Mouse (Mus musculus): ENCODE results near the gene Ccdc189.
"Not testable (repeated sequence)": the region's sequence is repeated elsewhere in the genome, so short reads cannot be mapped to it uniquely, and the experiment has no call there.

Gene Ccdc189

DNA sequence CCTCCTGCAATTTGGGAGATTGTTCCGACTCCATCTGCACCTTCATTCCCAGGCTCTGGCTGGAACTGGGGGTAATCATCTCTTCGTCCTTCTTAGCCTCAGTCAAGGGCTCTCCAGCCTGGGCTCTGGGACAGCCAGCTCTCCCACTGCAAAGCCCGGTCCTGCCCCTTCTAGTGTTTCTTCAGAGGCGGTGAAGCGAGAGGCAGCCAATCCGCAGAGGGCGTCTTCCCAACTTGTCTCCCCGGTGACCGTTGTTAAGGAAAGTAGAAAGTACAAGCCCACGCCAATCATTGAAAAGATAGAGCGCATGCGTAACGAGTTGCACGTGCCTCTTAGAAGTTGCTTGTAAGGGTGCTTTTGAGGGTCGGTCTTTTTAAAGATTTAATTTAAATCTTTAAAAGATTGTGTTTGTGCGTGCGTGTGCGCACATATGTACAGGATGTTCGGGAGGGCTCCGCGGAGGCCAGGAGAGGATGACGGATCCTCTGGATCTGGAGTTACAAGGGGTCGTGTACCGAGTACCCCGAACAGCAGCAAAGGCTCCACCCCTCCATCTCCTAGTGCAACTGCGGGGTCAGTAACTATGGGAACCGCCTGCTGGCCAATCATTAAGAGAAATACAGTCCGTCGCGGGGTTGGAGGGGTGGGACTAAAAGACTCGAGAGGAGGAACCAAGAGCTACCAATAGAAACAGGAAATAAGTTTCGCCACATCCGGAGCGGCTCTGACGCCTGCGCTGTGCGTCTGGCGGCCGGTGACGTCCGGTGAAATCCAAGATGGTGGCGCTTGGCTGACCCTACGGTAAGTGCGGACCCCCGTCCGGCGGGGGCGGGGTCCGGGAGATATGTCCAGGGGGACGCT is at the start of gene Ccdc189, which contains the start of gene Rnf40:
Gene Ccdc189 (minus strand): TSS at position 585 of the 861 bp plus-strand sequence.
Gene Rnf40 (plus strand): TSS at position 757 of the 861 bp plus-strand sequence.
- peak; percentile 92 for DNase-seq

DNA sequence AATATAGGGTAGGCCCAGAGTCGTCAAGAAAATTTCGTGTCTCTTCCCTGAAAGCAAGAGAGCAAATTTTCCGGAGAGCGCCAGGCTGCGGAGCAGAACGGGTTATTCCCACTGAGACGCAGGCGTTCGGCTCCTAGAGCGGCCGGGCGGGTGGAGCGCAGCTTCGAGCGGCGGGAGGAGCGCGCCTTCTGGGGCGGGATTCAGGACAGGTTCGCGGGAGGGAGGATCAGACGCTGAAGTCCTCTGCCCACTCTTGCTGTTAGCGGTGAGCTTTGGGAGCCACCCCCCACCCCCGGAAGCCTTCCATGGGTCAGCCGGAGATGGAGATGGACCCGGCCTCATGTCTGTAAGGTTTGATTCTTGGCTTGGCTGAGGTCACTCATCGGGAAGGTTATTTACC is 48.6 kb upstream of the Ccdc189 start:
- peak; percentile 83 for DNase-seq

DNA sequence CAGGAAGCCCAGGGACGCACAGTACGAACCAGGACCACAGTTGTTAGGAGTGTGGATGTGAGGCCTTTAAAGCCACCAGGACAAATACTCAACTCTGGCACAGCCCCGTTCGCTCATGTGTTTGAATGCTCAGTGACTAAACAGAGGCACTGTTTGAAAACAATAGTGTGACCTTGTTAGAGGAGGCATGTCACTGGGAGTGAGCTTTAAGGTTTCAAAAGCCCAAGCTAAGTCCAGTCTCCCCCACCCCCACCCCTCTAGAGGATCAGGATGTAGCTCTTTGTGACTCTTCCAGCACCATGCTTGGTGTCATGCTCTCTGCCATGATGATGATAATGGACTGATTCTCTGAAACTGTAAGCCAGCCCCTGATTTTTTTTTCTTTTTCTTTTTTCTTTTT is 43.0 kb upstream of the Ccdc189 start:
- no peak for DNase-seq

DNA sequence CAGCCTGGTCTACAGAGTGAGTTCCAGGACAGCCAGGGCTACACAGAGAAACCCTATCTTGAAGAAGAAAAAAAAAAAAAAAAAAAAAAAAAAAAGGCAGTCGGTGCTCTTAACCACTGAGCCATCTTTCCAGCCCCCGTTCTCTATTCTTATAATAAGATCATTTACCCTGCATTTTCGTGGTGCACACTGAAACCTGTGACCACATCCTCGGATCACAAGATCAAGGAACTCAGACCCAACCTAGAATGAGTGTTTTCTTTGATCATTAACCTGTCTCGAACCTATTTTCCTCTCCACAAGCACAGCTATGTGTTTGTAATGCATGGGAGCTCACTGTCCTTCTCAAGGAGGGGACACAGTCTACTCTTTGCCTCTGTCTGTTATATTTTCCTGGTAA is 40.3 kb upstream of the Ccdc189 start:
- DNase-seq = no peak

DNA sequence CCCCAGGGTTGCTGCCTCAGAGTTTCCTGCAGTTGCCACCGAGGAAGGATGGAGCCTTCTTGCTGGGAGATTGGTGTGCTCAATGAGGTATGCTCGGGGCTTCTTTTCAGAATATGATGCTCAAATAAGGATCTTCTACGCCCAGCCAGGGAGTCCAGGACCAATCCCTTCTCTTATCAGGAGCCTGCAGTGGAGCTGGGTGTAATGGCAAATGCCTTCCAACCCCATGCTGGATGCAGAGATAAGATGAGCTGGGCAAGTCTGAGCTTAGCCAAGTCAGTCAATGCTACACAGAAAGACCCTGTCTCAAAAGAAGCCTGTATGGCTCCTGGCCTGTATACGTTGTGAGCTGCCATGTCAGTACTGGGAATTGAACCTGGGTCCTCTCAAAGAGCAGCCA is 38.1 kb upstream of the Ccdc189 start:
- no peak for DNase-seq

DNA sequence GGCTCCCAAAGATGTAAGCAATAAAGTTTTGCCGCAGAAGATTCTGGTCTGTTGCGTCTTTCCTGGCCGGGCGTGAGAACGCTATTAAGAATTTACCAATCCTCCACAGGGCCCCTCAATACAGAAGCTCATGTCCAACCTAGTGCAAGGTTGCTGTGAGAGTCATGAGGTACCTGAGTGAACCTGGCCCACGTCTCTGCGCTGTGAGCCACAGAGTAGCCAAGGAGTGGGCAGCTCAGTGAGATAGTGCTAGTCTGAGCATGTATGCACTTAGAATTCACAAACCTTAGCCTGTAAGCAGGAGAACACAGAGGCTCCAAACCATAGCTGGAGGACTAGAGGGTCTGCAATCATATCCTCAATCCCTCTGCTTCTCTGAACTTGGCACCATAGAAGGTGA is 37.6 kb upstream of the Ccdc189 start:
- DNase-seq = no peak

DNA sequence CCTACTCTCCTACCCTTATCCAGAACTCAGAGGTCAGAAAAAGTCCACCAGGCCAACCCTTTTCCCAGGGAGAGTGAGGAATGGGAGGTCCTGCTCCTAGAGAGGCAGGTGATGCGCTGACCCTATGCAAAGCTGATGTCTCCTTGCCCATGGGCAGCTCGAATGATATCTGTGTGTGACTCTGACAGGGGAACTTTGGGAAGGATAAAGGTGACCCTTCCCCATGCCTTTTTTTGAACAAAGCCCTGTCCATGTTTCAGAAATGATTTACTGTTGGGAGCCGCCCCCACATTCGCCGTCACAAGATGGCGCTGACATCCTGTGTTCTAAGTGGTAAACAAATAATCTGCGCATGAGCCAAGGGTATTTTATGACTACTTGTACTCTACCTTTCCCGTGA is 30.0 kb upstream of the Ccdc189 start:
- not testable (repeated sequence) for DNase-seq

DNA sequence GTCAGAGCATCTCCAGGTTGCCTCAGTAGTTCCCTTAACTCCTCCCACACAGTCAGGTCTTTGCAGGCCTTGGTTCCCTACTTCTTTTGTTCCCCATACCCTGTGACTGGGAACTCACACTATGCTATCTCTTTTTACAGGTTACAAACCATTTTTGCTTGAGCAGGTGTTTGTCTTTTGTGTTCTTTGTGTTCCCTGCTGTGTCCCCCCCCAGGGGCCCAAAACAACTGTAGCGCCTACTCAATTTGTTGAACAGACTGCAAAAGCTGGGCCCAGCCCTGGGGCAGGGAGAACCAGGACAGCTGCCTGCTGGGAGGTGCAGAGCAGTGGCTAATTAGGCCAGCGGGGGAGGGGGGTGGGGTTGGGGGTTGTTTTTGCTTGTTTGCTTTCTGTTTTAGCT is 29.6 kb upstream of the Ccdc189 start:
- DNase-seq = no peak

DNA sequence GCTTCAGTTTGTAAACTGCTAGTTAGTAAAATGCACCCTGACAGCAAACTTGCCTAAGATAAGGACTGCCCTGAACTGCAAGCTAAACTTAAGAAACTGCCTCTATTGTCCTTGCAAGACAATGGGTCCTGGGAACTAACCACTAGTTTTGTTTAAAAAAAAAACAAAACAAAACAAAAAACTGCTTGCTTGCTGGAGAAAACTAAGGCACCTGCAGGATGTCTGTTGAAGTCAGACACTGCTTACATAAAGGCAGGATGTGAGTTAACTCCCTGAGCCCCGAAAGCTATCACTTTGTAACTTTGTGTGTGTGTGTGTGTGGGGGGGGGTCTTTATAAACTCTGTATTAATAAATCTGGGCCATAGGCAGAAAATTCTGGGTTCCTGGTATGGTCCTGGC is 28.5 kb upstream of the Ccdc189 start:
- no peak for DNase-seq

DNA sequence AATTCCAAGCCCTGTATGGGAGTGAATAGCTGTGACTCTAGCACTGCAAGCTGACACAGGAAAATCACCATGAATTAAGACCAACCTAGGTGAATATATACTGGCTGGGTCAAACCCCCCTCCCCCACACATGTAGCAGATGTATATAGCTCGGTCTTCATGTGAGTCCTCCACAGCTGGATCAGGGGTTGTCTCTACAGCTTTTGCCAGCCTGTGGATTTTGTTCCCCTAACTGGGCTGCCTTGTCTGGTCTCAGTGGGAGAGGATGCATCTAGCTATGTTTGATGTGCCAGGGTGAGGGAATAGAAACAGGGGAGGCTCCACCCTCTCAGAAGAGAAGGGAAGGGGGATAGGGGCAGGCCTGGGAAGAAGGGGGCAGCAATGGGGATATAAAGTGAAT is 27.9 kb upstream of the Ccdc189 start:
- DNase-seq = no peak

DNA sequence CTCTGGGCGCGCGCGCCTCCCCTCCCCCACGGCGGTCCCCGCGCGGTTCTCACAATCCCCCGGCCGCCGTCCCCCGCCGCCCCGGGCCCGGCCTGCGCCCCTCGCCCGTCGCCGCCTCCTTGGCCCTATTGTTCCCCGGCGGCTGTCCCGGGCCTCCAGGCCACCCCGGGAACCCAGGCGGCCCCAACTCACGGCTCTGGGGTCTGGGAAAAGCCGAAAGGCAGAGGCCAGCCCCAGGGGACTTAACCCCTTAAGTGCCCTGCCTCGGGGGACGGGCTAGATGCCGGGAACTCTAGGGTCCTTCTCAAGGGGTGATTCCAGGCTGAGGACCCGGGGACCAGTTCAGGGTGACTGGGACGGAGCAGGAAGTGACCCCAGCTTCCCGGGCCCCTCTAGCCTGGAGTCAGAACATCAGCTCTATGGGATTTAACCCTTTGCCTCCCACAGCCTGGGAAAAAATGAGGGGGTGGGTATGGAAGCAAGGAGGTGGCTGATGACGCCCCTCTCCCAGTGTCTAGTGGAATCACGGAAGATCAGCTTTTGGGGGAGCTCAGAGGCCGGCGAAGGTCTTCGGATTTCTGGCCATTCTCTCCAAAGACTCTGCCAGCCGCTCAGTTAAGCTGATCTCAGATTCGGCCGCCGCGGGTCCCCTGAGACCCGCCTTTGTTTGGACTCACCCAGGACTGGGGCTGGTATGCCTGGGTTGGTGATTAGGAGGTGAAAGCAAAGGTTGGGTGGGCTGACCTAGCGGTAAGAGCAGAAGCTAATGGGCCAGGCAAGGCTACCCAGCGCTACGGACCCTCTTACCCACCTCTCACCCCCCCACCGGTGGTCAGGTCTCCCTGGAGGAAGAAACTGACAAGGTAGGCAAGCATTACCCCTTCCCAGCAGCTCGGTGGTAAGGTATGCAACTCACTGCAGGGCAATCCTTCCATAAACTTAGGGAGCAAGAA is 26.8 kb upstream of the Ccdc189 start, which contains the start of gene Zfp629:
Gene Zfp629 (minus strand): TSS at position 907 of the 953 bp plus-strand sequence.
- peak; percentile 75 for DNase-seq

DNA sequence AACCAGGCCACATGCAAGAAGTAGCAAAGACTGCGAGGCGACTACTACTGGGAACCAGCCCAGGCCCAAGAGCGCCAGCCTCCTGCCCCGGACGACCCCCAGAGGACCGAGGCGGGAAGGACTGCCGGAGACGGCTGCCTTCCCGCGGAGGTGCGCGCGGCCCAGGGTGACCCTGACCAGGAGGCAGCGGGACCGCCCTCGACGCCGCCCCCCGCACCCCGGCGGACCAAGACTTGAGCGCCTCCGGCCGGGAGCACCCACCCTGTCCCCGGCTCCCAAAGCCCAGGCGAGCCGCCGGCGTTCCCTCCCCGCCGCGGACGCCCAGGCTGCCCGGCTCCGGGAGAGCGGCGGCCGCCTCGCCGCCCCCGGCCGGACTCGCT is 26.1 kb upstream of the Ccdc189 start:
- DNase-seq = peak; percentile 44

DNA sequence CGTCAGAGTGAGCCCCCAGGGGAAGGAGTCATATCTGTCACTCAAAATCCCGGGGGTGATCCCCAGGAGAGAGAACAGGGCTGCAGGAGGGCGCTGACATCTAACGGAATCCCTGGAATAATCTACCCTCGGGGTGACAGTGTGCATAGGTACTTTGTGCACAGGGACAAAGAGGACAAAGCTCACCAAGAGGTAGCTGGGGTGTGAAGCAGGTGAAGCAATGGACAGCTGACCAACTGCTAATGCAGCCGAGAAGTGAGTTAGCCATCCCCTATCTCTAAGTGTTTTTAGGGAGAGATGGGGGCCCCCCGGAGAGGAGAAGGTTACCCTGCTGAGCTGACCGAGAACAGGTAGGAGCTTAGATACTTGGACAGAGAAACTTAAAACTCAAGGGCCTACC is 25.7 kb upstream of the Ccdc189 start:
- DNase-seq = no peak

DNA sequence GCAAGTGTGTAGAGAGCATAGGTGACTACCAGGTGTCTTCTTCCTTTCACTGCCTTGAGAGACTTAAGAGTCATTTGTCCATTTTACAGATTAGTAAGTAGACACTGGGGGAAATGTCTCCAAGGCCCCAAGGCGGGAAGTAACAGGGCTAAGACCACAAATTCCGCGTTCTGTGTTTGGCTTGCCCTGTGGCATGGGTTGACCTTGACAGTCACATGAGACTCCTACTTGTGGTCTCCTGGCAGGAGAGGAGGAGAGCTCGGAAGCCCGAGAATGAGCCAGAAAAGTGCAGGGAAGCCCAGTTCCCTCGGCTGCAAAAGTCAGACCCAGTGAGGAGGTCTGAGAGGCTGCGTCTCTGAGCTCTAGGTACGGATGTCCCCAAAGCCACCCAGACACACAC is 25.1 kb upstream of the Ccdc189 start:
- DNase-seq = no peak

DNA sequence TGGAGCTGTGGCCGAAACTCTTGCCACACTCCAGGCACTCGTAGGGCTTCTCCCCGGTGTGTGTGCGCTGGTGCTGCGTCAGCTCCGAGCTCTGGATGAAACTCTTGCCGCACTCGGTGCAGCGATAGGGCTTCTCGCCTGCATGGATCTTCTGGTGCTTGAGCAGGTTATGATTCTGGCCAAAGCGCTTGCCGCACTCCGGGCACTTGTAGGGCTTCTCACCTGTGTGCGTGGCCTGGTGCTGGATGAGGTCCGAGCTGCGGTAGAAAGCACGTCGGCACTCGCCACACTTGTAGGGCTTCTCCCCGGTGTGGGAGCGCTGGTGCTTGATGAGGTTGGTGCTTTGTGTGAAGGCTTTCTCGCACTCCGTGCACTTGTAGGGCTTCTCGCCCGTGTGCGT is 23.2 kb upstream of the Ccdc189 start:
- DNase-seq = no peak

DNA sequence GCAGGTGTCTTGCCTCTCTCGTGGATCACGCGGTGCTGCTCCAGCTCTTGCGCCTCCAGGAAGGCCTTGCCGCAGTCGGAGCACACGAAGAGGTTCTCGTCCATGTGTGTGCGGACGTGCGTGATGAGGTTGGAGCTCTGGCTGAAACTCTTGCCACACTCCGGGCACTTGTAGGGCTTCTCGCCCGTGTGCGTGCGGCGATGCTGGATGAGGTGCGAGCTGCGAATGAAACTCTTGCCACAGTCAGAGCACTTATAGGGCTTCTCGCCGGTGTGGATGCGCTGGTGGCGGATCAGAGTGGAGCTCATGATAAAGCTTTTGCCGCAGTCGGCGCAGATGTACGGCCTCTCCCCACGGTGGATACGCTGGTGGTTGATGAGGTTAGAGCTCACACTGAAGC is 22.6 kb upstream of the Ccdc189 start:
- DNase-seq = no peak

DNA sequence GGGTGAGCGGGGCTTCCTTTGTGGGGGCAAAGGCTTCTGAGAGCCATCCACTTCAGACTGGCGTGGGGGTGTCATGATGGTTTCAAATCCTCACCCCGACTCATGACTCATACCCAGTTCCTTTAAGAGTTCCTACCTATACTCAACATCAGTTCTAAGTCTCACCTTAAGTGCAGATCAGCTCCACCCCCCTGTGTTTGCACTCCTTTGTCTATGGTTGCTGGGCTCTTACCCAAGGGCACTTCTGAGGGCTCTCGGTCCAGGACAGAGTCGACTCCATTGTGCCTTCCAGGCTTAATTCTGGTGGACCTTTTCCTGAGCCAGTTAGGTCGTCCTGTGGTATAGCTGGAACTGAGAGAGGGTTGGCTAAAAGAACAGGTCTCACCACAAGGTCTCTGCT is 18.8 kb upstream of the Ccdc189 start:
- DNase-seq = peak; percentile 46

DNA sequence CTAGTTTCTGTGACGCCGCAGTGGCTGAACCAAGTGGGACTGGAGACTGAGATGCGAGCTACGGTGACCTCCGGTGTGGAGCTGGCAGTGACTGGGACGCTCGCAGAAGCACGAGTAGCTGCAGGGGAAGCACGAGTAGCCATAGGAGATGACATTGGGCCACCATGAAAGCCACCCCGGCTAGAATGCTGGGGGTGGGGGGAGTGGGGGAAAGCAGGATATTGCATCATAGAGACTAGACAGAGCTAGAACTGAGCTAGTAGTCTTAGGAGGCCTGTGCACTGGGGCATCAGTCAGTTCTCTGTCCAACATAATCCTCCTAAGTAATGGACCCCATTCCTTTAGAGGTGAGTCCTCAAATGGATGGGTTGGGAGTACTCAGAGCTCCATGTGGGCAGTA is 15.9 kb upstream of the Ccdc189 start:
- no peak for DNase-seq

DNA sequence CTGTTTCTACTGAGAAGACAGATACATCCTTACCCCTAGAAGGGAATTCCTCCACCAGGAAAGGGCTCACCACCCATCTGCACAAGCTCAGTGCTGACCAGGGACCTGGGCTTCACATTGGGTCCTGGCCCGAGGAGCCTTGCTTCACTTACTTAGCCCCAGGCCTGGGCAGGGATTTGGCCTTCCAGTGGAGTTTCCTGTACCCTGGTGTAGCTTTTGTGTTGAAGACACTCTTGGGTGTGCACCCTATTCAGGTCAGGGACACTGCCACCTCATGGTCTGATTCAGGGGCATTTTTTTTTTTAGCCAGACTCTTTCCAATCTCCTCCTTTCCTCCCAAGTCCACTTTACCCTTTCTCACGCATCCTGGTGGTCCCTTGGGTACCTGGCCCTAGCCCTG is 14.5 kb upstream of the Ccdc189 start:
- DNase-seq = no peak

DNA sequence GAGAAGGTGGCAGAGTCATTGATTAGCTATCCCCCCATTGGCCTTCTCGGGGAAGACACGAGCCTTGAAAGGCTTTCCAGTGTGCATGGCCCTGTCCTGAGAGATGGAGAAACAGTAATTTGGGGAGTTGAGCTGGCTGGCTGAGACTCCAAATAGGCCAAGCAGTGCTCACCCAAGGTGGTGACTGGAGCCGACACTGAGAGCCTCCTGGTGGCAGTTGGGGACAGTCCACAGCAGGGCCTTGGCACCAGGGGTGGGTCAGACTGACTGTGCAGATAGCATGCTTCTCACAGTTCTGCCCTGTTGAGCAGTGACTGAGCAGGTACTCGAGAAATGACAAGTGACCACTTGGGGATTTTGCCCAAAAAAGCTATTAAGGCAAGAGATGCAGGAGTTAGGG is 13.3 kb upstream of the Ccdc189 start:
- no peak for DNase-seq

DNA sequence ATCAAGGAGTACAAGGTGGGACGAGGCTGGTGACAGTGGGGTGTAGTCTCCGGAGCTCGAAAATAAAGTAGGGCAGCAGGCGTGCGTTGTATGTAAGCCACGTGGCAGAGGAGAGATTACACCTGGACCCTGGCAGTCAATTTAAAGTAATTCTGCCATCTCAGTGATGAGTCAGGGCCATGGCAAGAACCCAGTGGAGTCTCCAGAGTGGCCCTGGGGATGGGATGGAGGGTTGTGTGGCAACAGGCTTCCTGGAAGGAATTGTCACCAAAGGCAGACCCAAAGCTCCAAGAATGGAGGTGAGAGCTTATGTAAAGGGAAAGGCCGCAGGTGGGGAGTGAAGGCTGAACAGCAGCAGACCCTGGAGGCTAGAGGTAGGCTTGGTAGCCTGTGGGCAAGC is 12.2 kb upstream of the Ccdc189 start:
- DNase-seq = no peak

DNA sequence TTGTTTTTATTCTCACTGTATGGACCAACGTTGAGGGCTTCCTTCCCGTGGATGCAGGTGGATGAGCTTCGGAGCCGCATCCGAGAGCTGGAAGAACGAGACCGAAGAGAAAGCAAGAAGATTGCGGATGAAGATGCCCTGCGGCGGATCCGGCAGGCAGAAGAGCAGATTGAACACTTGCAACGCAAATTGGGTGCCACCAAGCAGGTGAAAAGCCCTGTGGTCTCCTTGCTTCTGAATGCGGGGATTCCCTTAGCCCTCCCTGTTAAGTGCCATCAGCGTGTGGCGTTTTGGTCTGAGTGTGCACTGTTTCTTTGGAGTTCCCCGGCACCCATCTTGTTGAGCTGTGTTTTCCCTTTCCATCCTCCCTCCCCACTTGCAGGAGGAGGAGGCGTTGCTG is 8.4 kb upstream of the Ccdc189 start:
- no peak for DNase-seq

DNA sequence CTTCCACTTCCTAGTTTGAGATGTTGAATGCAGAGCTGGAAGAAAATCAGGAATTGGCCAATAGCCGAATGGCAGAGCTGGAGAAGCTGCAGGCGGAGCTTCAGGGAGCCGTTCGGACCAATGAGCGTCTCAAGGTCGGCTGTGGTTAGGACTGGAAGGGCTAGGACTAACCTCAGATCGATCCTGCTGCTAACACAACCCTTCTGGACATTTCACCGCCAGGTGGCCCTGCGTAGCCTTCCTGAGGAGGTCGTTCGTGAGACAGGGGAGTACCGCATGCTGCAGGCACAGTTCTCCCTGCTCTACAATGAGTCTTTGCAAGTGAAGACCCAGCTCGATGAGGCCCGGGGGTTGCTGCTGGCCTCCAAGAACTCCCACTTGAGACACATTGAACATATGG is 4.2 kb upstream of the Ccdc189 start:
- no peak for DNase-seq

DNA sequence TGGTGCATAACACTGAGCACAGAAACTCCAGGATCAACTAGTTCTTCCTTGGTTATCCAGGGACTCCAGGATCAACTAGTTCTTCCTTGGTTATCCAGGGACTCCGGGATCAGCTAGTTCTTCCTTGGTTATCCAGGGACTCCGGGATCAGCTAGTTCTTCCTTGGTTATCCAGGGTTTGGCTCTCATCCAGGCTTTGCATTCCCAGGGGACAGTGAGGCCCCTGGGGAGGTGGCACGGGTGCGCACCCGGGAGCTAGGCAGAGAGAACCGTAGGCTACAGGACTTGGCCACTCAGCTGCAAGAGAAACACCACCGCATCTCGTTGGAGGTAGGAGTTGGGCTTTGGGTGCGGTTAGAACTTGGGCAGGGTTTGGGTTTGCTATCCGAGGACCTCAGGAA is 2.7 kb upstream of the Ccdc189 start:
- DNase-seq = no peak
